Mouse (Mus musculus): ENCODE measurements around the gene Ccdc151. TPM values are rescaled to one million over a fixed set of nuclear protein-coding genes. Genes with fewer than 3 reads are reported as not detected.
A peak's percentile ranks its signal among the peaks of the same experiment; 100 is the strongest.

Ccdc151 gene
- polyA plus RNA-seq (2016; fragmentation: Nextera tagmentation; extraction: Ambion mirVana): 5.7 and 6.3 TPM in 2 replicates

- peak; percentile 100 for DNase-seq (ENCODE audit: low spot score)
- 6% methylated on average over 57 of the region's 57 CpGs for WGBS
- peaks cover 38% of the 10 kb centered on the region for H3K36me3 ChIP-seq
Observed at GRCm38 (mm10) chr9:22002194-22003162, at the start of gene Ccdc151, which contains the start of gene Prkcsh. Gene Ccdc151, minus strand, starts transcription at chr9:22002634. Gene Prkcsh, plus strand, starts transcription at chr9:22002806.

DNA sequence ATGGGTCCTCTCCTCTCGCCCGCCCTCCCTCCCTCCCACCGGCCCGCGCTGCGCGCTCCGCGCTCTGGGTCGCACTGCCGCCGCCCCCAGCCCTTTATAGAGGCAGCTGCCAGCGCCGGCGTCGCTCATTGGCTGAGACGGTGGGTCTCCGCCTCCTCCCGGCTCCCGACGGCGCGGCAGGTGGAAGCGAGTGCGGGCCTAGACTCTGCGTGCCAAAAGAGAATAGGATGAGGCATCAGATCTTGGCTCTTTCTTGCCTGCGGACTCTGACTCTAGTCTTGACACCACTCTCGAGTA is 49.5 kb upstream of the Ccdc151 start, which contains the start of gene Elavl3:
TSS of gene Elavl3 (minus strand) at position 66 of the 297 bp plus-strand sequence.
- Histone ChIP-seq H3K9me3 (replicated peaks) (no peaks in the 10 kb centered on the region), H3K36me3 (peaks cover 11% of the 10 kb centered on the region), H3K4me3 (peak within 1 kb of the TSS; percentile 83), H3K4me1 (peaks cover 68% of the 10 kb centered on the region), H3K27ac (replicated peaks) (peak within 1 kb of the TSS; percentile 92), H3K27me3 (ENCODE audit: low read depth, poor library complexity, severe bottlenecking) (peaks cover 83% of the 10 kb centered on the region)
- peak; percentile 86 for DNase-seq (ENCODE audit: low spot score)
- WGBS: under 1% methylated on average over 28 of the region's 28 CpGs

More at GRCm38 (mm10) chr9:22002194-22003162, at the start of gene Ccdc151, which contains the start of gene Prkcsh:
- Histone ChIP-seq H3K4me1 (peaks cover 31% of the 10 kb centered on the region), H3K27ac (replicated peaks) (peak within 1 kb of the TSS; percentile 83), H3K9me3 (replicated peaks) (no peaks in the 10 kb centered on the region), H3K27me3 (ENCODE audit: low read depth, poor library complexity, severe bottlenecking) (no peaks in the 10 kb centered on the region), H3K4me3 (peak within 1 kb of the TSS; percentile 71)

DNA sequence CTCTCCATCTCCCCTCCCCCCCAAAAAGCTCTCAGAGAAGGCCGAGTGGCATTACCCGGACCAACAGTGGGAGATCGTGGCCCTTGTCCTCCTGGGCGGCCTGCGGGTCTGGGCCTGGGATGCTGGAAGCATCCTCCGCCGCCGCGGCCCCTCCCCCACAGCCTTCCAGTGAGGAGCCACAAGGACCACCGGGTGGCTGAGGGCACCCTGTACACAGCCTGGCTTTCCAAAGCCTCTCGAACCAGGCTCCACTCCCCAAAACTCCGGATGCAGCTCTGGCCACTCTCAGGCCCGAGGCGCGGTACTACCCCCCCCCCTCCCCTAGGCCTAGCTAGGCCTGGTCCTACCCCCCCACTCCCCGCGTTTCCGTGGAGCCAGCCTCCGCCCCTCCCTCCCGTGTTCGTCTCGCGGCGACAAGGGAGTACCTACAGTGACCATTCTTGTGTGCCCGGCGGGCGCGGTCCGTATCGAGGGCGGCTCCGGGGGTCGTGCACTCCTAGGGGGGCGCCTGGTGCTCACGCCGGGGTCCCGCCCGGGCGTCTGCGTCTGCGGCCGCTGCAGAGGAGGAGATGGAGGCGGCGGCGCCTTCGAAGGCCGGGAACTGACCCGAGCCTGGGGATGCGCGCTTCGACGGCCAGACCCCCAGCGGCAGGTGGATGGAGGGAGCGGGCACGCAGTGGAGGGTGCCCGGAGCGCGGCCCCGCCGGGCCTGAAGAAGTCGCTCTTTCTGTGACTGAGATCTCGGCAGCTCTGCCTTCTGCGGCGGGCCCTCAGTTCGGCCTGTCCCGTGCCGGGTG is 48.9 kb upstream of the Ccdc151 start:
- 1% methylated on average over 67 of the region's 67 CpGs for WGBS
- peak overlapping the region; percentile 83 for H3K4me3 ChIP-seq
- peak; percentile 53 for DNase-seq (ENCODE audit: low spot score)
- peaks cover 68% of the 10 kb centered on the region for H3K4me1 ChIP-seq
- no peaks in the 10 kb centered on the region for H3K9me3 ChIP-seq (replicated peaks)
- peaks cover 77% of the 10 kb centered on the region for H3K27me3 ChIP-seq (ENCODE audit: low read depth, poor library complexity, severe bottlenecking)
- H3K27ac ChIP-seq (replicated peaks): peak overlapping the region; percentile 92
- 0 out of 2 replicates have a peak, but pooled peaks cover 6% of the 10 kb centered on the region for H3K36me3 ChIP-seq

DNA sequence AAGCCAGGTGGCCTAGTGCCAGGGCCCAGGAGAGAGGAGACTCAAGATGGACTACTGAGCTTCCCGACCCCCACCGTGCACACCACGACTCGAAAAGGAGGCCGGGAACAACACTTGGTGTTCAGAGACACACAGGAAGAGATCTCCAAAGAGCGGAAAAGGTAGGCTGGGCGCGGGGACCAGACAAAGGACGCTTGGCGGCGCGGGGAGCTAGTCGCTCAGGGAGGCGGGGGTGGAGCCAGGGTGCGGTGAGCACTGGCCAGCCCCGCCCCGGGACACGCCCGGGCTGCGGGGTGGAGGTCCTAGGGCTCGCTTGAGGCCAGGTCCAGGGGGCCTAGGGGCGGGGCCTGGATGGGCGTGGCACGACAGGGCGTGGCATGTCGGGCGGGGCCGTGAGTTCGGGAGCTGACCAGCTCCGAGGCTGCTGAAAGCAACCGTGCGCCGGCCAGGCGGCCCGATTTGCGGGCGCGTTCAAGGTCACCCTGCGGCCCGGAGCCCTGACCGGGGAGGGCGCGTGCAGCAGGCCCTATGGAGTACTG is 48.0 kb upstream of the Ccdc151 start:
- H3K27me3 ChIP-seq (ENCODE audit: low read depth, poor library complexity, severe bottlenecking): peaks cover 68% of the 10 kb centered on the region

DNA sequence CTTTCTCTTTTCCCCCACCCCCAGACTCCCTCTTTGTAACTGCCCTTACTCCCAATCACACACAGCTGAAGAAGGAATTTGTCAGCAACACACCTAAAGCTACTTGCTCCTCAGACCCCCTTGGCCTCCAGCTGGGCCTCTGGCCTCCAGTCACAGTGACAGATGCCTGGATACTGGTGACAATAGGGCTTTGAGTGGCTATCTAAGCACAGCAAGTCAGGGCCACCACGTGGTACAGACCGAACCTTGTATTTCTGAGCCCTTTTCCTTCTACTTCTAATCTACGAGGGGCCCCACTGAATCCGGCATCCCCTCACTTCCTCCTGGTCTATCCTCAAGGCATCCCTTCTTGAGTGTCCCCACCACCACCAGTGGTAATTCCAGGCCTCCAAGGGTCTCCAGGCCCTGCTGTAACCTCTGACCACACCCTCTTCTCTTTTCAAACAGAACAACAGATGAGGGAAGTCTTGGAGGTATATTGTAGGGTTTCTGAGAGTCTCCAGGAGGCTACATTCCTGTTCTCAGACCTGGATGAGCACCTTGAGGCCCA is 47.4 kb upstream of the Ccdc151 start:
- H3K4me3 ChIP-seq: peak overlapping the region; percentile 83
- peak; percentile 30 for DNase-seq (ENCODE audit: low spot score)
- no peaks in the 10 kb centered on the region for H3K9me3 ChIP-seq (replicated peaks)
- H3K36me3 ChIP-seq: no peaks in the 10 kb centered on the region; the same call in 1 of the 2 replicates
- peak overlapping the region; percentile 92 for H3K27ac ChIP-seq (replicated peaks)
- H3K27me3 ChIP-seq (ENCODE audit: low read depth, poor library complexity, severe bottlenecking): peaks cover 63% of the 10 kb centered on the region
- peaks cover 61% of the 10 kb centered on the region for H3K4me1 ChIP-seq
- 43% methylated on average over 4 of the region's 4 CpGs for WGBS

More for the DNA sequence above, 48.0 kb upstream of the Ccdc151 start:
- WGBS: under 1% methylated on average over 43 of the region's 43 CpGs
- peak; percentile 84 for DNase-seq (ENCODE audit: low spot score)
- Histone ChIP-seq H3K36me3 (no peaks in the 10 kb centered on the region; the same call in 1 of the 2 replicates), H3K4me3 (peak overlapping the region; percentile 83), H3K4me1 (peaks cover 68% of the 10 kb centered on the region), H3K27ac (replicated peaks) (peak overlapping the region; percentile 92), H3K9me3 (replicated peaks) (no peaks in the 10 kb centered on the region)

DNA sequence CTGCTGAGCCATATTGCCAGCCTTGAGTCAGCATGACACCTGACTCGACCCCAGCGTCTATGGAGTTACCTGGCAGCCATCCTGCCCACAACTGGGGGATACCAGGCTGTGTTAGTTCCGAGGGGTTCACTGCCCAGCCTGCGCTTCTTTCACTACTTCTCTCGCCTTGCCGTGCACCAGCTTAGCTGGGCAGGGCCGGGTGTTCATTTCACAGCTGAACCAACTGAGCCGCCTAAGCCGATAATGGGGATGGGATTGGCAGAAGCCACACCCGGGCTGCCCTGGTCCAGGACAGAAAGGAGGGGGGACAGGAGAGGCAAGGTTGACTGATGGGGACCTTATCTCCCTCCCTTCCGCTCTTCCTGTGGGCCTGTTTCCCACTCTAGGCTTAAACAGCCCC is 46.9 kb upstream of the Ccdc151 start:
- no peaks in the 10 kb centered on the region for H3K9me3 ChIP-seq (replicated peaks)
- DNase-seq (ENCODE audit: low spot score): no peak
- no peaks in the 10 kb centered on the region; the same call in 1 of the 2 replicates for H3K36me3 ChIP-seq
- WGBS: 65% methylated on average over 11 of the region's 11 CpGs
- H3K27ac ChIP-seq (replicated peaks): peak overlapping the region; percentile 92
- H3K27me3 ChIP-seq (ENCODE audit: low read depth, poor library complexity, severe bottlenecking): peaks cover 58% of the 10 kb centered on the region
- peak overlapping the region; percentile 83 for H3K4me3 ChIP-seq
- H3K4me1 ChIP-seq: peaks cover 56% of the 10 kb centered on the region

GRCm38 (mm10) chr9:22047329-22047728 is 44.9 kb upstream of the Ccdc151 start:
- DNase-seq (ENCODE audit: low spot score): no peak
- Histone ChIP-seq H3K27me3 (ENCODE audit: low read depth, poor library complexity, severe bottlenecking) (peaks cover 38% of the 10 kb centered on the region), H3K9me3 (replicated peaks) (no peaks in the 10 kb centered on the region), H3K27ac (replicated peaks) (no peak overlapping the region), H3K36me3 (no peaks in the 10 kb centered on the region; the same call in 1 of the 2 replicates), H3K4me1 (peaks cover 54% of the 10 kb centered on the region), H3K4me3 (no peak overlapping the region)
- 67% methylated on average over 9 of the region's 9 CpGs for WGBS

GRCm38 (mm10) chr9:22041832-22042231 is 39.4 kb upstream of the Ccdc151 start:
- Histone ChIP-seq H3K27me3 (ENCODE audit: low read depth, poor library complexity, severe bottlenecking) (no peaks in the 10 kb centered on the region), H3K36me3 (peaks cover 10% of the 10 kb centered on the region), H3K9me3 (replicated peaks) (no peaks in the 10 kb centered on the region; the same call in 1 of the 2 replicates), H3K4me3 (no peak overlapping the region), H3K27ac (replicated peaks) (no peak overlapping the region), H3K4me1 (no peaks in the 10 kb centered on the region)
- no peak for DNase-seq (ENCODE audit: low spot score)
- WGBS: 78% methylated on average over 2 of the region's 2 CpGs

DNA sequence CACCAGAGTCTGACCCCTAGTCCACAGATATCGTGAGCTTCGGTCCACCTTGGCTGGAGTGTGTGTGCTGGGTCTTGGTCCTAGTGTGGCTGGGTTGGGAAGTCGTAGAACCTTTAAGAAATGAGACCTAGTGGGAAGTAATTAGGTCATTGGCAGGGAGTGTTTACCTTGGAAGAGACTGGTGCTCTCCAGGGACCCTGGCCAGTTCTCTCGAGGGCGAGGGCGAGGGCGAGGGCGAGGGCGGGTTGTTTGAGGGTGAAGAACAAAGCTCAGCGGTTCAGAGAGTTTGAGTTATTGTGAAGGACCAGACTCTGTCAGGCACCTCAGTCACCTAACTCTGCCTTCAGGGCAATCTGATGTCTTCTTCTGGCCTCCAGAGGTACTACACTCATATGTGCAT is 35.4 kb upstream of the Ccdc151 start:
- Histone ChIP-seq H3K27ac (replicated peaks) (no peak overlapping the region), H3K4me3 (no peak overlapping the region), H3K27me3 (ENCODE audit: low read depth, poor library complexity, severe bottlenecking) (no peaks in the 10 kb centered on the region), H3K9me3 (replicated peaks) (no peaks in the 10 kb centered on the region; the same call in 1 of the 2 replicates), H3K4me1 (peaks cover 21% of the 10 kb centered on the region), H3K36me3 (peaks cover 48% of the 10 kb centered on the region)
- DNase-seq (ENCODE audit: low spot score): no peak
- 88% methylated on average over 10 of the region's 10 CpGs for WGBS

DNA sequence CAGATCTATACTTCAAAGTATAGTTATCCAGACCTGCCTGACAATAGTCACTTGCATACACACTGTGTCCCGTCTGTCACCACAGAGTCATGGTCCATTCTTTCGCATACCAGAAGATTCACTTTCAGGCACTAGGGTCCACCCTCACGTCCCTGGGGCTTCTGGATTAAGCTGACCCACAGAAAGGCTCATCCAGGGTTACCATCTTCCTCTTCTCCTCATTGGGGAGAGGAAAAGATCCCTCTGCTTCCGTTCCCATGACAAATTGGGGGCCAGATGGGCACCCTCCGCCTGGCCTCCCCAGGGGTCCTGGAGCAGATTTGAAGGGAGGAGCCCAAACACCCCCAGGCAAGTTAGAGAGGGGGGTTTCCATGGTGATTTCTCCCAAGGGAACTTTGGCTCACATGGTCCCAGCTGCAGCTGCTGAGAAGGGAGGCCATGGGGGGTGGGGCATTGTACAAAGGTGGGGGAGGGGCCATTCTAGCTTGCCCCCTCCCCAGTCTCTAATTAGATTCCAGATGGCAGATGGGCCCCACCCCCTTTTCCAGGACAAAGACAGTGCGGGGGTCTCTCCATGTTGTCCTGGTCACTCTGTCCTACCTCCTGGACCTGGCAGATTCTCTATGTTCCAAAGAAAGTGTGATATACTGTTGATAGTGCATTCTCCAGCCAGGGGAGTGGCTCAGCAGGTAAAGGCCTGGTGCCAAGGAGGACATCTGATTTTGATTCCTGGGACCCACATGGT is 33.0 kb upstream of the Ccdc151 start:
- DNase-seq (ENCODE audit: low spot score): peak; percentile 39
- Histone ChIP-seq H3K9me3 (replicated peaks) (no peaks in the 10 kb centered on the region; the same call in 1 of the 2 replicates), H3K4me3 (no peak overlapping the region), H3K4me1 (peaks cover 21% of the 10 kb centered on the region), H3K36me3 (peaks cover 69% of the 10 kb centered on the region), H3K27me3 (ENCODE audit: low read depth, poor library complexity, severe bottlenecking) (no peaks in the 10 kb centered on the region), H3K27ac (replicated peaks) (peak overlapping the region; percentile 82)
- 53% methylated on average over 6 of the region's 6 CpGs for WGBS

- H3K36me3 ChIP-seq: peaks cover 84% of the 10 kb centered on the region
- no peak overlapping the region for H3K27ac ChIP-seq (replicated peaks)
- DNase-seq (ENCODE audit: low spot score): no peak
- peaks cover 47% of the 10 kb centered on the region for H3K4me1 ChIP-seq
- no peaks in the 10 kb centered on the region for H3K9me3 ChIP-seq (replicated peaks)
- H3K4me3 ChIP-seq: no peak overlapping the region
- WGBS: 95% methylated on average over 9 of the region's 9 CpGs
- H3K27me3 ChIP-seq (ENCODE audit: low read depth, poor library complexity, severe bottlenecking): no peaks in the 10 kb centered on the region
Observed at GRCm38 (mm10) chr9:22030386-22030785, 28.0 kb upstream of the Ccdc151 start.

Measured in midbrain, embryonic 10.5 days (tissue).